Mouse (Mus musculus) kidney, adult 2 months (tissue): ENCODE data around the gene Fhl2. TPM values are rescaled to one million over a fixed set of nuclear protein-coding genes. Genes with fewer than 3 reads are reported as not detected.
"Not testable (repeated sequence)": the region's sequence is repeated elsewhere in the genome, so short reads cannot be mapped to it uniquely, and the experiment has no call there.

Experiments used
- DNase-seq: peaks from one replicate; pipeline ENCODE4 v3.0.0; 2021
- H3K27ac ChIP-seq: fragments of 200-500 bp; 2 replicates; pipeline ENCODE4 v1.5.1; 2012; ENCODE audit warnings: low read depth, low read length, control low read depth, inconsistent platforms; ENCODE audit not compliant: insufficient read depth
- H3K27me3 ChIP-seq: fragments of 200-500 bp; replicated peaks from 2 replicates; pipeline ENCODE4 v1.6.1; 2012; ENCODE audit warnings: mild to moderate bottlenecking, moderate library complexity, low read length, inconsistent platforms; ENCODE audit not compliant: control insufficient read depth, insufficient read depth
- H3K36me3 ChIP-seq: fragments of 200-500 bp; 2 replicates; pipeline ENCODE4 v1.6.1; 2012; ENCODE audit warnings: mild to moderate bottlenecking, moderate library complexity, low read length, inconsistent platforms; ENCODE audit not compliant: control insufficient read depth, insufficient read depth
- H3K4me1 ChIP-seq: fragments of 200-500 bp; 2 replicates; pipeline ENCODE4 v1.6.1; 2011; ENCODE audit warnings: low read length; ENCODE audit not compliant: control insufficient read depth, insufficient read depth
- H3K4me3 ChIP-seq: fragments of 200-500 bp; 2 replicates; pipeline ENCODE4 v1.5.1; 2011; ENCODE audit warnings: mild to moderate bottlenecking, low read depth, low read length, control low read depth; ENCODE audit not compliant: insufficient read depth
- CTCF ChIP-seq: fragments of 200-500 bp; conservative IDR thresholded peaks from 2 replicates; pipeline ENCODE4 v1.5.1; 2011; ENCODE audit warnings: low read depth, mild to moderate bottlenecking, control low read depth, low read length, moderate library complexity, mixed read lengths; ENCODE audit not compliant: insufficient read depth, insufficient read length
- POLR2A ChIP-seq: fragments of 200-500 bp; IDR thresholded peaks from one replicate; pipeline ENCODE4 v1.6.1; 2011; ENCODE audit warnings: low read depth, low read length, control low read depth
- WGBS: fragments of 180-500 bp; shearing (Covaris S2); methylation state at CpG from one replicate; pipeline ENCODE4 v1.1.7; 2018; 5-methylcytosine and 5-hydroxymethylcytosine counted together
- polyA plus RNA-seq: library from polyadenylated mRNA; depleted of rRNA; stranded (reverse); fragments of >200 nt; gene quantifications from 2 replicates; pipeline ENCODE4 v1.2.3, GENCODE M21; 2012

Fhl2 gene
- polyA plus RNA-seq, 1 experiment, result 48.1 TPM

GRCm38 (mm10) chr1:43192471-43192870 is 4.3 kb downstream of the Fhl2 start:
- Histone ChIP-seq H3K36me3 (no peaks in the 10 kb centered on the region), H3K27me3 (no peaks in the 10 kb centered on the region), H3K4me1 (0 out of 2 replicates have a peak, but pooled peaks cover 2% of the 10 kb centered on the region), H3K4me3 (no peak overlapping the region), H3K27ac (peak overlapping the region; percentile 64; the same call in 1 of the 2 replicates)
- WGBS, result 44% methylated on average over 10 of the region's 10 CpGs
- DNase-seq, result peak; percentile 63
- TF ChIP-seq POLR2A (no peak), CTCF (no peak)

GRCm38 (mm10) chr1:43191078-43191477 is 5.7 kb downstream of the Fhl2 start:
- 84% methylated on average over 8 of the region's 8 CpGs for WGBS
- TF ChIP-seq CTCF (no peak), POLR2A (no peak)
- Histone ChIP-seq H3K27me3 (no peaks in the 10 kb centered on the region), H3K4me3 (no peak overlapping the region), H3K4me1 (0 out of 2 replicates have a peak, but pooled peaks cover 2% of the 10 kb centered on the region), H3K27ac (no peak overlapping the region), H3K36me3 (no peaks in the 10 kb centered on the region)
- DNase-seq, result no peak

- not testable (repeated sequence) for H3K4me3 ChIP-seq, H3K27me3 ChIP-seq, DNase-seq, H3K4me1 ChIP-seq, H3K27ac ChIP-seq, H3K36me3 ChIP-seq
- 96% methylated on average over 12 of the region's 16 CpGs for WGBS
These were observed 7.9 kb downstream of the Fhl2 start for GRCm38 (mm10) chr1:43188893-43189292.

- H3K4me3 ChIP-seq, result no peak overlapping the region
- H3K4me1 ChIP-seq, result no peaks in the 10 kb centered on the region
- no peak overlapping the region for H3K27ac ChIP-seq
- no peaks in the 10 kb centered on the region for H3K27me3 ChIP-seq
- DNase-seq, result no peak
- 42% methylated on average over 7 of the region's 7 CpGs for WGBS
- no peaks in the 10 kb centered on the region for H3K36me3 ChIP-seq
- TF ChIP-seq POLR2A (no peak), CTCF (no peak)
These were observed 10.4 kb downstream of the Fhl2 start for GRCm38 (mm10) chr1:43186334-43186733.

GRCm38 (mm10) chr1:43180912-43181311 is 15.9 kb downstream of the Fhl2 start:
- no peak overlapping the region for H3K27ac ChIP-seq
- no peaks in the 10 kb centered on the region for H3K36me3 ChIP-seq
- 64% methylated on average over 6 of the region's 6 CpGs for WGBS
- H3K4me3 ChIP-seq, result no peak overlapping the region
- H3K4me1 ChIP-seq, result no peaks in the 10 kb centered on the region
- no peaks in the 10 kb centered on the region for H3K27me3 ChIP-seq
- TF ChIP-seq POLR2A, result no peak
- no peak for TF ChIP-seq CTCF
- no peak for DNase-seq

- Histone ChIP-seq H3K4me1 (no peaks in the 10 kb centered on the region), H3K27ac (no peak overlapping the region), H3K4me3 (no peak overlapping the region), H3K27me3 (no peaks in the 10 kb centered on the region), H3K36me3 (no peaks in the 10 kb centered on the region)
- TF ChIP-seq POLR2A (no peak), CTCF (no peak)
- DNase-seq, result no peak
- WGBS, result 46% methylated on average over 1 of the region's 1 CpGs
These were observed 18.0 kb downstream of the Fhl2 start for GRCm38 (mm10) chr1:43178780-43179179.

GRCm38 (mm10) chr1:43178378-43178777 is 18.4 kb downstream of the Fhl2 start:
- DNase-seq, result no peak

More at GRCm38 (mm10) chr1:43178378-43178777, 18.4 kb downstream of the Fhl2 start:
- 71% methylated on average over 6 of the region's 6 CpGs for WGBS
- Histone ChIP-seq H3K27me3 (no peaks in the 10 kb centered on the region), H3K4me1 (no peaks in the 10 kb centered on the region), H3K4me3 (no peak overlapping the region), H3K27ac (no peak overlapping the region), H3K36me3 (no peaks in the 10 kb centered on the region)
- TF ChIP-seq CTCF (no peak), POLR2A (no peak)
